Mouse (Mus musculus): Measurements from ENCODE around the gene Cox14.
"Not testable (repeated sequence)": the region's sequence is repeated elsewhere in the genome, so short reads cannot be mapped to it uniquely, and the experiment has no call there.

- TF ChIP-seq GATA1 (IDR thresholded peaks at IDR 0.05; ENCODE audit: borderline replicate concordance, low read length); FLI1 (IDR thresholded peaks at IDR 0.05; ENCODE audit: low read length): not testable (repeated sequence)
Measured at GRCm38 (mm10) chr15:99727039-99727438, 1.6 kb downstream of the Cox14 start.
